Mouse (Mus musculus) lung, postnatal 25 days (tissue): Measurements from ENCODE around the gene Adat3.
"Not testable (repeated sequence)": the region's sequence is repeated elsewhere in the genome, so short reads cannot be mapped to it uniquely, and the experiment has no call there.

Experiments used
- DNase-seq: peaks from one replicate; pipeline ENCODE4 v3.0.0; 2022; ENCODE audit warnings: low spot score

Adat3 gene

GRCm38 (mm10) chr10:80578911-80579310 is 23.8 kb upstream of the Adat3 start:
- peak; percentile 76 for DNase-seq

- no peak for DNase-seq
Measured at GRCm38 (mm10) chr10:80583047-80583446, 19.6 kb upstream of the Adat3 start.

GRCm38 (mm10) chr10:80584045-80584488 is 18.6 kb upstream of the Adat3 start:
- no peak for DNase-seq

- no peak for DNase-seq
Measured at GRCm38 (mm10) chr10:80584642-80585552, 17.8 kb upstream of the Adat3 start.

GRCm38 (mm10) chr10:80585581-80585980 is 17.1 kb upstream of the Adat3 start:
- no peak for DNase-seq

GRCm38 (mm10) chr10:80586407-80587304 is 16.0 kb upstream of the Adat3 start:
- DNase-seq: no peak

- peak; percentile 64 for DNase-seq
Measured at GRCm38 (mm10) chr10:80587305-80587657, 15.4 kb upstream of the Adat3 start.

- no peak for DNase-seq
Measured at GRCm38 (mm10) chr10:80589127-80589878, 13.4 kb upstream of the Adat3 start.

GRCm38 (mm10) chr10:80589879-80590854 is 12.5 kb upstream of the Adat3 start, which contains the start of gene Abhd17a:
Gene Abhd17a, minus strand, starts transcription at chr10:80590341.
- peak; percentile 95 for DNase-seq

GRCm38 (mm10) chr10:80596318-80596717 is 6.4 kb upstream of the Adat3 start:
- no peak for DNase-seq

GRCm38 (mm10) chr10:80603364-80603763 is 684 bp downstream of the Adat3 start:
- no peak for DNase-seq

- DNase-seq: no peak
Measured at GRCm38 (mm10) chr10:80604001-80604509, 1.4 kb downstream of the Adat3 start.

GRCm38 (mm10) chr10:80604988-80605387 is 2.3 kb downstream of the Adat3 start:
- no peak for DNase-seq

GRCm38 (mm10) chr10:80605721-80606120 is 3.0 kb downstream of the Adat3 start, which contains the start of gene Gm49322:
Gene Gm49322, plus strand, starts transcription at chr10:80606021.
- not testable (repeated sequence) for DNase-seq

GRCm38 (mm10) chr10:80606306-80606705 is 3.6 kb downstream of the Adat3 start:
- DNase-seq: no peak

GRCm38 (mm10) chr10:80606737-80607350 is 4.2 kb downstream of the Adat3 start:
- no peak for DNase-seq

- no peak for DNase-seq
Measured at GRCm38 (mm10) chr10:80608435-80608834, 5.8 kb downstream of the Adat3 start.

- no peak for DNase-seq
Measured at GRCm38 (mm10) chr10:80609269-80609924, 6.7 kb downstream of the Adat3 start.

- DNase-seq: no peak
Measured at GRCm38 (mm10) chr10:80610116-80610785, 7.6 kb downstream of the Adat3 start.
